Mouse (Mus musculus): ENCODE data around the gene Ppm1l.

GRCm38 (mm10) chr3:69340486-69340885 is 23.8 kb downstream of the Ppm1l start:
- TF ChIP-seq POLR2A (IDR thresholded peaks at IDR 0.05; ENCODE audit: low read depth, low read length) (no peak), CTCF (IDR thresholded peaks at IDR 0.05; ENCODE audit: borderline replicate concordance, insufficient read depth, low read length) (no peak)
